Mouse (Mus musculus): ENCODE measurements around the gene S100a9. TPM values are rescaled to one million over a fixed set of nuclear protein-coding genes. Genes with fewer than 3 reads are reported as not detected.

S100a9 gene
- total RNA-seq (2021), result 1 to 10 TPM; 3.1 to 4.4 TPM

GRCm38 (mm10) chr3:90695613-90696012, at the start of gene S100a9:
Gene S100a9 (minus strand): TSS chr3:90695721.
- DNase-seq, result no peak
- intact Hi-C loops (cut with DNase I), result no loop called here

GRCm38 (mm10) chr3:90726606-90727005, 31.1 kb upstream of the S100a9 start, which contains the start of gene Pglyrp4:
Gene Pglyrp4 (plus strand): TSS chr3:90726906.
- intact Hi-C loops (cut with DNase I), result no loop called here
- no peak for DNase-seq

- intact Hi-C loops (cut with DNase I), result loop anchor here (2.0 to 5.0 kb wide), 3 partner anchors 65 to 218 kb away; partner anchors contain the start of genes S100a14 and Snapin
- DNase-seq, result peak; percentile 71 to 83
These were observed 14.3 kb upstream of the S100a9 start for GRCm38 (mm10) chr3:90709591-90710460.

GRCm38 (mm10) chr3:90708523-90709202, 13.1 kb upstream of the S100a9 start:
- DNase-seq, result peak; percentile 9 to 12
- intact Hi-C loops (cut with DNase I), result loop anchor here (1.0 to 5.0 kb wide), 4 partner anchors 44 to 216 kb away; partner anchors contain the start of genes S100a14 and Snapin

GRCm38 (mm10) chr3:90702244-90702643, 6.7 kb upstream of the S100a9 start:
- DNase-seq, result no peak
- intact Hi-C loops (cut with DNase I), result no loop called here

- intact Hi-C loops (cut with DNase I), result no loop called here
- DNase-seq, result no peak
These were observed 2.0 kb downstream of the S100a9 start for GRCm38 (mm10) chr3:90693496-90693895.

- intact Hi-C loops (cut with DNase I), result no loop called here
- no peak for DNase-seq
These were observed 8.7 kb downstream of the S100a9 start for GRCm38 (mm10) chr3:90686835-90687234.

- intact Hi-C loops (cut with DNase I), result no loop called here
- DNase-seq, result no peak
These were observed 11.6 kb downstream of the S100a9 start for GRCm38 (mm10) chr3:90683929-90684328.

- intact Hi-C loops (cut with DNase I), result no loop called here
- DNase-seq, result no peak
These were observed 16.9 kb downstream of the S100a9 start for GRCm38 (mm10) chr3:90678656-90679055.

DNA sequence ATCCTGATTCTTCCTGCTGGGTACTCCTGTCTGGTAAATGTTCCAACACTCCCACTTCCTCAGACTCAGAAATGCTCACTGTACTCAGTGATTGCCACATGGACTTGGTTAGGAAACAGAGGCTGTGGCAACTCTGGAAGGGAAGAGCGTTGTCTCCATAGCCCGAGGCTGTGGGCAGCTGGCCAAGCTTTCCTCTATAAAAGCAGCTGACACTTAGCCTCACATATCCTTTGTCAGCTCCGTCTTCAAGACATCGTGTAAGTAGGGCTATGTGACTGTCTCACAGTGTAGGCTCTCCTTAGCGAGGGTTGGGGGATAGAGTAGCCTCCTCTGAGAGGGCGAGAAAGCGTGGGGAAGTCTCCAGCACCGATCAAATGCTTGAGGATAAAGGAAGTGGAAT, 26.7 kb downstream of the S100a9 start, which contains the start of gene S100a8:
Gene S100a8, plus strand, starts transcription at position 133 of the 400 bp plus-strand sequence.
- DNase-seq, result peak in 1 of 2 experiments; percentile 11
- intact Hi-C loops (cut with DNase I), result no loop called here

- intact Hi-C loops (cut with DNase I), result loop anchor here (1.0 kb wide), 1 partner anchor 44 kb away; no protein-coding TSS in a partner anchor
- DNase-seq, result no peak
These were observed 31.3 kb downstream of the S100a9 start for GRCm38 (mm10) chr3:90664219-90664618.

- DNase-seq, result no peak
- intact Hi-C loops (cut with DNase I), result no loop called here
These were observed 36.0 kb downstream of the S100a9 start for GRCm38 (mm10) chr3:90659364-90660044.

GRCm38 (mm10) chr3:90657405-90657804, 38.1 kb downstream of the S100a9 start:
- intact Hi-C loops (cut with DNase I), result no loop called here
- no peak for DNase-seq

- intact Hi-C loops (cut with DNase I), result loop anchor here (1.0 to 5.0 kb wide), 4 partner anchors 69 to 241 kb away; partner anchors contain the start of genes S100a14 and Snapin
- no peak for DNase-seq
These were observed 41.8 kb downstream of the S100a9 start, which contains the start of gene S100a7a for GRCm38 (mm10) chr3:90653717-90654116. Gene S100a7a (plus strand): TSS chr3:90654017.

GRCm38 (mm10) chr3:90652878-90653508, 42.5 kb downstream of the S100a9 start:
- intact Hi-C loops (cut with DNase I), result loop anchor here (1.0 to 5.0 kb wide), 4 partner anchors 68 to 241 kb away; partner anchors contain the start of genes S100a14 and Snapin

DNA sequence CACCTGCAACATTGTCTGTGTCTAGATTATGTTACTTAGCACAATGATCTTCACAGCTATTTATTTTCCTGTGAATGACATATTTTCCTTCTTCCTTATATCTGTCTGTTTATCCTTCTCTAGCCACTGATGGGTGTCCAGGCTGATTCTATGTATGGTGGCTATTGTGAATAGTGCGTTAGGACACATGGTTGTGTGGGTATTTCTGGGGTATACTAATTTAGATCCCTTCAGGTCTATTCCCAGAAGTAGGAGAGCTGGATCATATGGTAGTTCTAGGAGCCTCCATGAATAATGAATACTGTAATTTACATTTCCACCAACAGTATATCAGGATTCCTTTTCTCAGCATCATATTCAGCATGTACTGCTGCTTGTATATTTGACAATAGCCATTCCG, 45.7 kb downstream of the S100a9 start:
- no peak for DNase-seq
- intact Hi-C loops (cut with DNase I), result loop anchor here (5.0 kb wide), 1 partner anchor 238 kb away; no protein-coding TSS in a partner anchor

More at GRCm38 (mm10) chr3:90652878-90653508, 42.5 kb downstream of the S100a9 start:
- peak; percentile 66 to 74 for DNase-seq

DNA sequence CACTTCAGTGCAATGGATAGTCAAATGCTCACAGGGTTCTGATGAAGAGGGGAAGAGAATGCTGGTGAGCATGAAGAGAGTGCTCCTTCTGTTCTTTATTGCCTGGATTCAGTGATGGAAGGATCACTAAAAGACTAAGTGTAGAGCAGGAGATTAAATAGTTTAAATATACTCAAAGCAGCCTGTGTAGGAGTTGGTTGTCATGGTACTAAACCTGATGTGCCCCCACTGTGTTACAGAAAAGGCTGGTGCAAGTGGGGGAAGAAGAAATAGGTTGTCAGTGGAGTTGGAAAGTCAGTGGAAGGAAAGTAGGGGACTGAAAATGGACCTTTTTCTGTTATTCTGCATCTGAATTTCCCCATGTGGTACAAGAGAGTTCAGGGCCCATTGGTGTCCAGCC, 46.5 kb downstream of the S100a9 start:
- intact Hi-C loops (cut with DNase I), result no loop called here
- no peak for DNase-seq

DNA sequence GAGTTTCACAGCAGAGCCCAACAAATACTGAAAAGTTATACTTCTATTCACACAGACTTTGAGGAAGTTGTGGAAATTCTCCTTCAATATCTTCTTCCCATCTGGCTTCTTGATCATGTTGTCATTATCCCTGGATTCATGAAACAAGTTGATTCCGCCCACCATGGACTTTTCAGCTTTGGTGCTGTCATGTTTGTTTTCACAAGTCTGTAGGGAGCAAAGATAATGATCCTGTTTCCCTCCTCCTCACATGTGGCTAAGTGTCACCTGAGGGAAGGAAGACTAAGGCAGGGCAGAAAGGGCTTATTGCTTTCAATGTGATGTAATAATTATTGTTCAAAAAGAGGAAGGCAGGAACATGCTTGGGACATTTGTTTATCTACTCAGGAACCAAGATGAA, 48.2 kb downstream of the S100a9 start:
- intact Hi-C loops (cut with DNase I), result no loop called here
- no peak for DNase-seq

DNA sequence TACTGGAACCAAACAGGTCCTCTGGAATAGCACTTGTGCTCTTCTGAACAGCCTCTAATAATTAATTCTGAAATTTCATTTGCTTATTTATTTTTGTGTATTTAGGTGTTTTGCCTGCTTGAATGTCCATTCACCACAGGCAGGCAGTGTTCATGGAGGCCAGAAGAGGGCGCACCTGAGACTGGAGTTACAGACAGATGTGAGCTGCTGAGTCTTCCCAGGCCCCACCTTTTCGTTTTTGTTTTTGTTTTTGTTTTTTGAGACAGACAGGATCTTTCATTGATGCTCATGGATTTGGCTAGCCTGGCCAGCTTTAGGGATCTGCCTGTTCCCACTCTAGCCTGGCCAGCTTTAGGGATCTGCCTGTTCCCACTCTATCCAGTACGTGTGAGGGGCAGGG, 51.3 kb downstream of the S100a9 start:
- intact Hi-C loops (cut with DNase I), result loop anchor here (2.0 kb wide), 1 partner anchor 65 kb away; no protein-coding TSS in a partner anchor
- DNase-seq, result peak; percentile 41 to 63

Data from heart, postnatal 36 days (tissue).